Mouse (Mus musculus) ES-Bruce4 (cell line): ENCODE measurements around the gene Ccdc180.

Source experiments
- CTCF ChIP-seq: IDR thresholded peaks from one replicate; pipeline ENCODE4 v1.8.1; 2011; ENCODE audit warnings: low read depth, low read length
- EP300 ChIP-seq: IDR thresholded peaks from 2 replicates; pipeline ENCODE4 v1.6.1; 2011; ENCODE audit warnings: low read depth, low read length; ENCODE audit not compliant: insufficient read depth
- POLR2A ChIP-seq: IDR thresholded peaks from one replicate; pipeline ENCODE4 v1.8.1; 2011; ENCODE audit warnings: low read length; ENCODE audit not compliant: insufficient read depth

- TF ChIP-seq POLR2A (no peak), CTCF (no peak), EP300 (no peak)
Observed at GRCm38 (mm10) chr4:45848825-45849156, 41.3 kb upstream of the Ccdc180 start.
